11 mouse cellular contexts compared by ENCODE assay signal in genomic region chr3:121201012-121201747, GRCm38 (mm10). TPM values are rescaled to one million over a fixed set of nuclear protein-coding genes. Genes with fewer than 3 reads are reported as not detected.
DNase-seq lines count a peak whose midpoint lies in the region; ATAC-seq lines count a peak whose summit lies in the region.
"Had no signal": no experiment of that assay in that cellular context is flagged by ENCODE, and none has a peak within 500 bp of the region (broad histone marks: within the 10 kb centered on the region; RNA-seq: fewer than 3 reads in every experiment).

No protein-coding gene starts in this region.

- no peaks in the 10 kb centered on the region for H3K4me1 ChIP-seq in midbrain, embryonic 12.5 days
- H3K4me1 ChIP-seq in midbrain, embryonic 10.5 days = no peaks in the 10 kb centered on the region
- peaks cover 15% of the 10 kb centered on the region for H3K4me1 ChIP-seq in liver, embryonic 11.5 days (replicated peaks; ENCODE audit: control insufficient read depth, insufficient read depth, low read length)
- H3K4me1 ChIP-seq: hindbrain, embryonic 15.5 days had no signal

- H3K9me3 ChIP-seq in midbrain, embryonic 12.5 days = no peaks in the 10 kb centered on the region
- no peaks in the 10 kb centered on the region for H3K9me3 ChIP-seq in midbrain, embryonic 10.5 days (replicated peaks)
- no peaks in the 10 kb centered on the region for H3K9me3 ChIP-seq in liver, embryonic 11.5 days (ENCODE audit: control insufficient read depth, low read length)
- H3K9me3 ChIP-seq: hindbrain, embryonic 15.5 days had no signal

- 66% methylated on average over 11 of the region's 11 CpGs for WGBS in midbrain, embryonic 12.5 days
- WGBS in midbrain, embryonic 10.5 days = 69% methylated on average over 11 of the region's 11 CpGs
- WGBS in liver, embryonic 11.5 days = 28% methylated on average over 11 of the region's 11 CpGs

- no peaks in the 10 kb centered on the region for H3K36me3 ChIP-seq in midbrain, embryonic 12.5 days
- H3K36me3 ChIP-seq in midbrain, embryonic 10.5 days = no peaks in the 10 kb centered on the region
- no peaks in the 10 kb centered on the region for H3K36me3 ChIP-seq in liver, embryonic 11.5 days (ENCODE audit: control insufficient read depth, insufficient read depth, low read length)
- H3K36me3 ChIP-seq: hindbrain, embryonic 15.5 days had no signal

- H3K4me3 ChIP-seq in midbrain, embryonic 12.5 days = no peak overlapping the region
- H3K4me3 ChIP-seq in midbrain, embryonic 10.5 days = no peak overlapping the region
- peak overlapping the region; percentile 14; the same call in 1 of the 2 replicates for H3K4me3 ChIP-seq in liver, embryonic 11.5 days (ENCODE audit: low read depth, low read length)
- H3K4me3 ChIP-seq: hindbrain, embryonic 15.5 days had no signal

- no peak overlapping the region for H3K9ac ChIP-seq in midbrain, embryonic 12.5 days (replicated peaks)
- peak overlapping the region; percentile 20; the same call in 1 of the 2 replicates for H3K9ac ChIP-seq in liver, embryonic 11.5 days (ENCODE audit: low read depth, low read length)
- H3K9ac ChIP-seq: hindbrain, embryonic 15.5 days had no signal

- DNase-seq in midbrain, embryonic 10.5 days (ENCODE audit: low spot score) = no peak
- DNase-seq in c-Kit-positive CD71-positive TER-119-negative erythroid progenitor cells, embryonic 14.5 days (ENCODE audit: low read depth) = peak; percentile 93
- peak; percentile 66 for DNase-seq in liver, embryonic 11.5 days (ENCODE audit: low spot score)
- DNase-seq in spleen, postnatal 4 days (ENCODE audit: low spot score in 2 of 2) = peak; percentile 69 to 72
- DNase-seq in urinary bladder, postnatal 14 days (ENCODE audit: low spot score) = no peak
- DNase-seq in layer of hippocampus, adult 9-11 months = no peak
- DNase-seq: cerebellum, postnatal 14 days; layer of hippocampus, postnatal 36 days; right cerebral cortex, adult 18-20 months had no signal

- H3K27me3 ChIP-seq in midbrain, embryonic 12.5 days = no peaks in the 10 kb centered on the region
- no peaks in the 10 kb centered on the region for H3K27me3 ChIP-seq in midbrain, embryonic 10.5 days (ENCODE audit: low read depth, poor library complexity, severe bottlenecking)
- no peaks in the 10 kb centered on the region for H3K27me3 ChIP-seq in liver, embryonic 11.5 days (replicated peaks; ENCODE audit: control insufficient read depth, insufficient read depth, low read length)
- H3K27me3 ChIP-seq: hindbrain, embryonic 15.5 days had no signal

- no peak overlapping the region for H3K4me2 ChIP-seq in midbrain, embryonic 12.5 days (replicated peaks)
- H3K4me2 ChIP-seq in liver, embryonic 11.5 days = peak overlapping the region; percentile 59
- H3K4me2 ChIP-seq: hindbrain, embryonic 15.5 days had no signal

- peak; percentile 34; the same call in 1 of the 2 replicates for ATAC-seq in midbrain, embryonic 12.5 days (ENCODE audit: low FRiP score, low read depth)
- ATAC-seq in liver, embryonic 11.5 days (replicated peaks; ENCODE audit: low FRiP score) = peak; percentile 100

- H3K27ac ChIP-seq in midbrain, embryonic 12.5 days (replicated peaks) = no peak overlapping the region
- no peak overlapping the region for H3K27ac ChIP-seq in midbrain, embryonic 10.5 days (replicated peaks)
- H3K27ac ChIP-seq in liver, embryonic 11.5 days (ENCODE audit: low read depth, low read length) = peak overlapping the region; percentile 86
- H3K27ac ChIP-seq: hindbrain, embryonic 15.5 days had no signal

RNA-seq across cellular contexts. Expression of gene Rwdd3, which starts 29.7 kb away (rescaled TPM):
- polyA plus RNA-seq in midbrain, embryonic 12.5 days (2016; fragmentation: Nextera tagmentation; extraction: Ambion mirVana) = 4.4 and 5.0 TPM in 2 replicates
- polyA plus RNA-seq in midbrain, embryonic 10.5 days (2016; fragmentation: Nextera tagmentation; extraction: Ambion mirVana) = 3.9 and 5.3 TPM in 2 replicates
- 2.9 and 3.7 TPM in 2 replicates for polyA plus RNA-seq in liver, embryonic 11.5 days (2014; fragmentation: Nextera tagmentation; extraction: Ambion mirVana)

Comparison
In these comparisons a context has a peak if more than half of its experiments do, and no peak if none do; other contexts are left out.
1. DNase-seq: peak in c-Kit-positive CD71-positive TER-119-negative erythroid progenitor cells, embryonic 14.5 days (single experiment), liver, embryonic 11.5 days (single experiment) and spleen, postnatal 4 days (2 of 2); none in midbrain, embryonic 10.5 days (single experiment), urinary bladder, postnatal 14 days (single experiment) and layer of hippocampus, adult 9-11 months (single experiment).